Mouse (Mus musculus): Measurements from ENCODE around the gene Pradc1.
"Not testable (repeated sequence)": the region's sequence is repeated elsewhere in the genome, so short reads cannot be mapped to it uniquely, and the experiment has no call there.

DNA sequence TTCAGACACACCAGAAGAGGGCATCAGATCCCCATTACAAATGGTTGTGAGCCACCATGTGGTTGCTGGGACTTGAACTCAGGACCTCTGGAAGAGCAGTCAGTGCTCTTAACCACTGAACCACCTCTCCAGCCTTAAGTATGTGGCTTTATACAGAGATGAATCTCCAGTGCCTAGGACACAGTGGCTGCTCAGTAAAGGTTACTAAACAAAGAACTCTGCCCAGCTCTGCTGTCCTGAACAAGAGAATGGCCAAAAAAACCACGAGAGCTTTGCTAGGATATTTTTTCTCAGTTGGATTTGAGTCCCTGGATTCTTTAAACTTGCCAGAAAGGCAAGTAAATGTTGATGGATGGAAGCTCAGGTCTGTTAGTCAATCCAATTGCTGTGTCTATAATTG, 1.6 kb downstream of the Pradc1 start:
- TF ChIP-seq CTCF (IDR thresholded peaks at IDR 0.05; ENCODE audit: low read depth, low read length); GATA1 (IDR thresholded peaks at IDR 0.05; ENCODE audit: borderline replicate concordance, low read length): not testable (repeated sequence)

All from G1E (cell line).